Mouse (Mus musculus) megakaryocyte, embryonic 14.5 days (primary cell): Measurements from ENCODE around the gene Abcb10.

Source experiments
- FLI1 ChIP-seq: IDR thresholded peaks from 2 replicates; pipeline ENCODE4 v1.6.1; 2012; ENCODE audit warnings: low read length, inconsistent platforms, mixed read lengths
- GATA1 ChIP-seq: IDR thresholded peaks from 3 replicates; pipeline ENCODE4 v1.6.1; 2012; ENCODE audit warnings: mixed read lengths, low read length, inconsistent platforms, borderline replicate concordance

GRCm38 (mm10) chr8:123981674-123982073 lies 1.2 kb downstream of the Abcb10 start:
- no peak for TF ChIP-seq GATA1
- TF ChIP-seq FLI1 = no peak
